Mouse (Mus musculus) spleen, postnatal 4 days (tissue): ENCODE results near the gene Zdhhc12.
A peak's percentile ranks its signal among the peaks of the same experiment; 100 is the strongest.

Experiments used
- DNase-seq, 2 experiments: peaks; one replicate each; pipeline ENCODE4 v3.0.0; 2022; ENCODE audit warnings: low spot score in 2 of 2

The Zdhhc12 gene

DNA sequence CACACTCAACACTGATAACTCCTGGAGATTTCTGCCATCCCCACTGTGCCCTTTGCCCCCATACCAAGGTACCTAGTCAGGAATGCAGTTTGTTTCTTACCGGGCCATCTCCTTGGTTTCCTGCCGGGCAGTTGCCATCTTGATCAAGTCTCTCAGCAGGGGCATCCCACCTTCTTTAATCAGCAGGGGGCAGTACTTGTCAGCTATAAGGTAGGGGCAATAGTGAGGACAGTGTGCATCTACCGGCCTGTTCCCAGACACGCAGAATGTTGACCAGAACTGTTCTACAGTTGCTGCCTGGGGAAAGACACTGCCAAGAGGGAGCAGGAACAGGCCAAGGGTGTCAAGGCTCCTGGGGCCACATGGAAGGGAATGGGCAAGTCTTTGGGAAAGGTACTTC is 6.8 kb upstream of the Zdhhc12 start:
- no peak for DNase-seq

DNA sequence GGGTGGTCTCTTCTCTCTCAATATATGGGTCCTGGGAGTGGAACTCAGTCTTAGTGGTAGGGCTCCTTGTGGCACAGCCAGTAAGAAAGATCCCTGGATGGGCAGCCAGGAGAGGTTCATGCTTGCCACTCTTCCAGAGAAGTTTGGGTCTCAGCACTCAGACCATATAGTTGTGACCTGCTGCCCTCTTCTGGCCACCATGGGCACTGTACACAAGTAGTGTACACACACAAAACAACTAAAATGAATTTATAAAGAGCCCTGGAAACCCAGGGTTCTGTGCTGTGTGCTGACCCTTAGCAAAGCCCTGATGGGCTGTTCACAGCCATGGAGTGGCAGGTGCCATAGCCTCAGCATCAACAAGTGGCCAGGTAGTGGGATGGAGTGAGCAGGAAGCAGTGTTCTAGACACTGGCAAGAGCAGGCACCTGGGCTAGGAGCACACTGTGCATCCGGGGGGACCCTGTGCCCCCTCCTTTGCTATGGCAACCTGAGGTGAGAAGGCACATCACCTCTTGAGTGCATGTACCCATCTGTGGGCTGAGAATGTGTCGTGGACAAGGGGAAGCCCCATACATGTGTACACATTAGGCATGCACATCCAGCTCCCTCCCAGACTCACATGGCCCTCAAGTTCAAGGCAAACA is 2.6 kb upstream of the Zdhhc12 start:
- DNase-seq, result peak; percentile 62 to 80

DNA sequence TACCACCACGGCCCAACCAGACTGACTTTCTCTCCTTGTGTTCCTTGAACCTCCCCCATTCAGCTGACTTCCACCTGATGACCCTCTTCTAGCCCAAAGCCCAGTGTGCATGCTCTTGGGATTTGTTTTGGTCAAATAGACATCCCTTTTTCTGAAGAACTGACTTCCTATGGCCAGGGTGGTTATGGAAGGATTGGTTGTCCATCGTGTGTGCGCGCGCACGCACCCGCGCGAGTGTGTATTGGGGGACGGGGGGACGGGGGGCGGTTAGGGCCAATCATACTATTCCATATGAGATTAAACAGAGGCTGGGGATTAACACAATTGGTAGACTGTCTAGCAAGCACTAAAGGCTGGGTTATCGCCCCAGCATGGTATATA is 750 bp upstream of the Zdhhc12 start:
- peak in 1 of 2 experiments; percentile 23 for DNase-seq

DNA sequence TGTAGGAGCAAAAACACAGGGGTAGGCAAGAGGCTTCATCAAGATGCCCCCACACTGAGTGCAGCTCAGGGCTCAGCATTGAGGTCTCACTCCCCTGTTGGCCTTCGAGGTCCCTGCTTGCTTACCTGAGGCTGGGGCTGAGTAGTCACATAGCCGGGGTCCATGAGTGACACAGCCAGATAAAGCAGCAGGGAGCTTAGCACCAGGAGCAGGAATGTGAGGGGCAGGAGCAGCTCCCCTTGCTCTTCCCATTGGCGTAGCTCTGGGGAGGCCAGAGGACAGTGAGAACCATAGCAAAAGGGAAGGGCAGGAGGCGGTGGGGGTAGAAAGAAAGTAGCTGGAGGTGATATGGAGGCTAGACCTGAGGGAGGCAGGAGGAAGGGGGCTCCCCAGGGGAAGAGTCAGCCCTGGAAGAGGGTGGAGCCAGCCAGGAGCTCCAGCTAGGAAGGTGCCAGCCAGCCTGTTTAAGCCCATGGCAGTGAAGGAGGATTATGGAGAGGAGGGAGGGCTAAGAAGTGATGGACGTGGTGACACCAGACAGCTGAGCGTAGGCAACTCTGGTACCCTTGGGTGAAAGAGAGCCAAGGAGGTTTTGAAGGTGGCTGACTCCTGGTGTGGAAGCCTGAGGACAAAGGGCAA is 1.0 kb downstream of the Zdhhc12 start:
- no peak for DNase-seq

DNA sequence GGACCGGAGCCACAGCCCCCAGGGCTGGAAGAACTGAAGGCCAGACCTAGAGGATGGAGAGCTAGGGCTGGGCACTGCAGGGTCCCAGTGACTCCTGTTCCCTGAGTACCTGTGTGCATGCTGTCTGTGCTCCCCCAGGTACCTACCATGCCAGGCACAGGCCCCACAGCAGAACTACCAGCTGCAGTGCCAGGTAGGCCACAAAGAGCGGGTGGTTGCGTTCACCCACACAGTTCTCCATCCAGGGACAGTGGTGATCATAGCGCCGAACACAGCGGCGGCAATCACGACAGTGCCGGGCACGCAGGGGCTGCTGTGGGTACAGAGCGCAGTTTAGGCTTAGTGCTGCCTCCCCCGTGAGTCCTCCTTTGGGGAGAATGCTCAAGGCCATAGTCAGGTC is 1.9 kb downstream of the Zdhhc12 start:
- DNase-seq, result no peak

DNA sequence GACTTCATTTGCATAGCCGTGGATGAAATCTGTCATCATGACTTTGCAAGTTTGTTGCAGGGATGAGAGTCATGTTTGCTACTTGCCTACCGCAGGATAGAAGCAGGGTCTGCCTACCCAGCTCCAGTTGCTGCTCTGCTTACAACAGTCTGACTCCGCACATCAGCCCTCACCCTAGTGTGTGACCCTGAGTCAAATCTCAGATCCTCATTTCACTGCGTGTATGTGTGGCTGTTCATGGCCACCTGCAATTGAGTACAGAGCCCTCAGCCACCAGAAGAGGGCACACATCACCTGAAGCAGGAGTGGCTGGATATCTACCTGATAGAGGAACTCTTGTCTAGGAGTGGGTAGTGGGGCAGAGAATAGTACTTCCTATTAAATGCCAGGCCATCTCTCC is 6.1 kb downstream of the Zdhhc12 start:
- DNase-seq, result no peak

DNA sequence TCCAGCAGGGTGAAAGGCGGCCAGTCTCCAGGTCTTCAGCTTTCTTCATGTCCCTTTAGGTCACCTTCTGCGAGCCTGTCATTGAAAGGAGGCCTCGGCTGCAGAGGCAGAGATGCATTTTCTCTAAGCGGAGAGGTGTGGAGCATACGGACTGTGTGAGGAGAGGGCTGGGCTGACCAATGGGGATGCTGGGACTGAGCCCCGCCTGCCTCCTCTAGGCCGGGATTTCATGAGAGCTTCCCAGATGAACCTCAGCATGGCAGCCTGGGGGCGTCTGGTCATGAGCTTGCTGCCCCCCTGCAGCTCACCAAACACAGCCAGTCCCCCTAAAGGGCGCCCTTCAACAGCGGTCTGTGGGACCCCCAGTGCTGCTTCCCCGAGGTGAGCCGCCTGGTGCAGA is 8.8 kb downstream of the Zdhhc12 start:
- DNase-seq, result peak in 1 of 2 experiments; percentile 12

DNA sequence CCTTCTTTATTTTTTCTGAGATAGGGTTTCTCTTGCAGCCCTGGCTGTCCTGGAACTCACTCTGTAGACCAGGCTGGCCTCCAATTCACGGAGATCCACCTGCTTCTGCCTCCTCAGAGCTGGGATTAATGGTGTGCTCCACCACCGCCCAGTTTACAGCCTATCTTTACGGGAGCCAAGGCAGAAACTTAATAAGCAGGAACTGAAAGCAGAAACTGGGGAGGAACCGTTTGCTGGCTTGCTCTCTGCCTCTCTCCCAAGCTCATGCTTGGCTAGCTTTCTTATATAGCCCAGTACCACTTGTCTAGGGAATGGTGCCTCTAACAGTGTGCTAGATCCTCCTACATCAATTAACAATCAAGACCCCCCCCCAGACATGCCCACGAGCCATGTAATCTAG is 9.3 kb downstream of the Zdhhc12 start:
- DNase-seq, result peak in 1 of 2 experiments; percentile 30

DNA sequence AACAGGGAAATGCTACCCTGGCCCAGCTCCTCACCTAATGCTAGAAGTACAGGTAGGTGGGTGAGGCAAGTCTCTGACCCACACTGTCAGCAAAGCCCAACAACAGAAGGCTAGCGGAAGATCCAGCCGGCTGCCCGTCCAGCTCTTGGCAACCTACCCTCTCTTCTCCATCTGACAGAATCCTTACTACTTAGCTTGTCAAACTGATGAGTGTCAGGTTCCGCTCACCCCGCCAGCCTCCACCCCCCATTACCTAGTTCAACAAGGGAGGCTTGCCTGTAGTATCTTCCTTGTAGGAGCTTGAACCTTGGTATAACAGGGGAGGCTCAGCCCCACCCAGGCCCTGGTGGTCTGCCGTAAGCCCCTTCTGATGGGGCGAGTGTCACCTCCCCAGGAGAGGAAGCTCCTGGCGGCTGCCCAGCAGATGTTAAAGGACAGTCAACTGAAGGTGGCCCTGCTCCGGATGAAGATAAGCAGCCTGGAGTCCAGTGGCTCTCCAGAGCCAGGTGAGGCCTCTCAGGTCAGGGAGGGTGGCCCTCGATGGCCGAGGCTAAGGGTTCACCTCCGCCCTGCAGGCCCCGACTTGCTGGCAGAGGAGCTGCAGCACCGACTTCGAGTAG is 13.2 kb downstream of the Zdhhc12 start:
- no peak for DNase-seq

DNA sequence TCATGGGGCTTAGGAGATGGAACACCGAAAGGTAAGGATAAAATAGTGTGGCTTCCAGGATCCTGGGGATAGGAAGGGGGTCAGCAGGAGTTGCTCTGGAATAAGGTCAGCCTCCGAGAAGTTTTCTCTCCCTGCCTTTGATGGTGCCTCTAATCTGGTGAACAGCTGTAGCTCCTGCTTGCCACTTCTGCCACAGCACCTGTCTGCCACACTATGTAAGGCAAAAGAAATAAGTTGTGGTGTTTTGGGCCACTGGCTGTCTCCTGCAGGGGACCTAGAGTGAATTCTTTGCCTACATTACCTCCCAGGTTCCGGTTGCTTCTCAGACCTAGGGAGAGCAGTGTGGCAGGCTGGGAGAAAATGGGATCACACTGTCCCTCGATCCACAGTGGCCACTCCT is 14.7 kb downstream of the Zdhhc12 start:
- no peak for DNase-seq

DNA sequence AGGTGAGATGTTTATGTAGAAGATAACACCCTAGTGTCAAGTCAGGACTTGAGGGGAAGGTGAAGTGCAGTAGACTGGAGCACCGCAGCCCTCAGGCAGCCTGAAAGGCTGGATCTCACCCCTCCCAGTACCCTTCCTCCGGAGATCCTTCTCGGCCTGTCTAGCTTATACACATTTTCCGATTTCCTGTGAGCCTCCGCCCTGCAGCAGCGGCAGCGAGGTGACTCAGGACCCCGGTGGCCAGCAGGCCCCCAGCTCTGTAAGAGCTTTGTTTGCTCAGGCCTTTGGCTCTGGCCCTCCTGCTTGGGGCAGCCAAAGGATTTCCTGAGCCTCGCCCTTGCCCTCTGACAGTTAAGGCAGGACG is 15.1 kb downstream of the Zdhhc12 start:
- DNase-seq, result no peak

DNA sequence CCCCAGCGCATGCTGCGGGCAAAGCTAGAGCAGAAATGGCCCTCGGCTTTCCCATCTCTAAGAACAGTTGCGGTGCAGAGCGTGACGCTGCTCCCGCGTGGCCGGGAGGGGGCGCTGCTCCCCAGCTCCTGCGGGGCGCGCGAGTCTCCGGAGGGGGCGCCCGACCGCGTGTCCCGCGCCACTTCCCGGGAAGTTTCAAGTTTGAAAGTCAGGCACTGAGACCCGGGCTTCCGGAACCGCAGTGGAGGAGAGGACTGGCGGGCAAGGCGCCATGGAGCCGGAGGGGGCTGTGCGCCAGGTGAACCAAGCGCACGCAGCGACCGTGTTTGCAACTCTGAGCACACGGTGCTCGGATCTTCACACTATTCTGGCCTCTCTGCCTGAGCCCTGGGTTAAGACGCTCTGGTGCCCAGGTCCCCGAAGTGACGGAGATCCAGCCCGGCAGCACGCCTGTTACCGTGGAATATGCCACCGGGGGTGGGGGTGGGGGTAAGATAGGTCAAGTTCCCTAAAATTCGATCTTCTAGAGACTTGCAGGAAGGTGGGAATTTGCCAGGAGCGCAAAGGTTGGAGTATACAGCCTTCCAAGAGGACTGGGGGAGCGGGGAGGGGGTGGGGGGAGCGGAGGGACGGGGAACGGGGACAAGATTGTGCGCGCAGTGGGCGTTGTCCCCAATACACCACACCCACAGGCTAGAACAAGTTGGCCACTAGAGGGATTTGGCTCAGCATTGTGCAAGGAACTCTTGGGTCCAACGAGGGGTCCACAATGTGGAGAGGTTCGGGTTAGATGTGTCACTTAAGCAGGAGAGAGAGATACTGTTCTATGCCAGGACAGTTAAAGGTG is 15.7 kb downstream of the Zdhhc12 start, which contains the start of gene Pkn3:
Gene Pkn3, plus strand, starts transcription at position 183 of the 847 bp plus-strand sequence.
- peak; percentile 80 to 95 for DNase-seq

DNA sequence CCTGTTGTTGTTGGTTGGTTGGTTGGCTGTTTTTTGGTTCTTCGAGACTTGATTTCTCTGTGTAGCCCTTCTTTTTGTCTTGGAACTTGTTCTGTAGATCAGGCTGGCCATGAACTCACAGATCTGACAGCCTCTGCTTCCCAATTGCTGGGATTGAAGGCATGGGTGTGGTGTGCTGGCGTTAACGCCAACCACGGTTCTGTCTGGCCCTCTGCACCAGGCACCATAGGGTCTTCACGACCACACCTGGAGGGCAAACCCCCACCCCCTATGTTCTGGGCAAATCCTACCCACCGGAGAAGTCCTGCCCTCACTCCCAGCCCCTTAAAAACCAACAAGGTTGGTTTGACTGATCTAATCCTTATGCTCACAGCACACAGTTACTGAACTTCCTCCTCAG is 16.5 kb downstream of the Zdhhc12 start:
- DNase-seq, result no peak

DNA sequence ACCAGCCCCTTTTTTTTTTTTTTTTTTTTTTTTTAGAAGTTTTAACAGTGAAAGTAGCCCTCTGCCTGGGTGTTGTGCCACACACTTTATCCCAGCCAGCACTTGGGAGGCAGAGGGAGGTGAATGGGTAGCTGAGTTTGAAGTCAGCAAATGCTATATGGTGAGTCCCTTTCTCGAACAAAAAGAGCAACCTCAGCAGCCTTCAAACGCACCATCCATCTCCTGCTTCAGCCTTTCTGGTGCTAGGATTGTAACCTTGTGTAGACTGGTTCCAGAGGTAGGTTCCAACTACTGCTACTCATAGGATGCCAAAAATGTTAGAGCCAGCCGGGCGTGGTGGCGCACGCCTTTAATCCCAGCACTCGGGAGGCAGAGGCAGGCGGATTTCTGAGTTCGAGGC is 17.0 kb downstream of the Zdhhc12 start:
- no peak for DNase-seq

DNA sequence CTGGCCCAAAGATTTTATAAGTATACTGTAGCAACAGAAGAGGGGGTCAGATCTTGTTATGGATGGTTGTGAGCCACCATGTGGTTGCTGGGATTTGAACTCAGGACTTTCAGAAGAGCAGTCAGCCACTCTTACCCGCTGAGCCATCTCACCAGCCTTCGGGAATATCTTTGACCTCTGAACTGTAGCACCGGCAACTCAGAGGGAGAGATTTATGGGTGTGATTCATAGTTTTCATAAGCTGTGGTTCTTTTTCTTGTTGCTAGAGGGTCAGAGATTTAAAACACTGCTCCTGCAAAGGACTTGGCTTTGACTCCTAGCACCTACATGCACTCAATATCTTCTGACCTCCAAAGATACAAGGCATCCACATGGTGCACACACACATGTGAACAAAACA is 17.8 kb downstream of the Zdhhc12 start:
- DNase-seq, result no peak

DNA sequence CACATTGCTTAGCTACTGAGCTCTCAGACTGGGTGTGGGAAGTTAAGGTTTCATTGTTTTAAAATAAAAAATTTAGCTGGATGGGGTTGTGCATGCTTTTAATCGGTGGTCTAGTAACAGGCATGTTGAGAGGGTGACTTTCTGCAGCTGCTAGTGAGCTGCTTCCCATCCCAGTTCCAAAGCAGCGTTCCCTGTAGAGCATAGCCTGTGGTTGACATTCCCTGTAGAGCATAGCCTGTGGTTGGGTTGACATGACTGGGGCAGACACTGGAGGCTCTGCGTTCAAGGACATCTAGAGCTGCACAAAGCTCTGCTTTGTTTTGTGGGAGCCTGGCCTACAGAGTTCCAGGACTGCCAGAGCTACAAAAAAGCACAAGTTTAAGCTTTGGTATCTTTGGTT is 20.2 kb downstream of the Zdhhc12 start:
- no peak for DNase-seq

DNA sequence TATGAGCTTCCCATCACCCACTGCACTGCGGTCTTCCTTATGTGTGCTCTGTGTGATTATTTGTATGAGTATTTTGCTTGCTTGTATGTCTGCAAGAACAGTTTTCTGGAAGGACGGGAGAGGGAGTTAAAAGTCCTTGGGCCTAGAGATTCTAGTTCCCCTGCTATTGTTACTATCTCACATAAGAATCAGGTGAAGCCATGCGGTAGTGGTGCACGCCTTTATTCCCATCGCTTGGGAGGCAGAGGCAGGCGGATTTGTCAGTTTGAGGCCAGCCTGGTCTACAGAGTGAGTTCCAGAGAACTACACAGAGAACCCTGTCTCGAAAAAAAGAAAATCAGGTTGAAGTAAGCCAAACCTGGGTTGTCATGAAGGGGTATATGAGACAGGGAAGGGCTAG is 20.6 kb downstream of the Zdhhc12 start:
- no peak for DNase-seq

DNA sequence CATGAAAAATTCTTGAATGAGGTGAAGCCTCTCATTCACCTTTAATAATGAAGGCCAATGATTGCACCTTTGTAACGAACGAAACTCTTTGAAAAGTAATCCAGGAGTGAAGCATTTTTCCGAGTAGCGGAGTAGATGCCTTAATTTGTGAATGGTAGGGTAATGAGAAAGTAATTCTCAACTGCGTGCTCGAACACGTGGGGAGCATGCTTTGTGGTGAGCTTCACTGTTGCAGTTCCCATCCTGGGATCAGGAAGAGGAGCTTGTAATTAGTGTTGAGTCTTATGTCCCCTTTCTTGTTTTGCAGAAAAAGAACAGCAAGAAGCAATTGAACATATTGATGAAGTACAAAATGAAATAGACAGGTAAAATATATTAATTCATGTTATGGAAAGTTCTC is 25.5 kb downstream of the Zdhhc12 start:
- no peak for DNase-seq

DNA sequence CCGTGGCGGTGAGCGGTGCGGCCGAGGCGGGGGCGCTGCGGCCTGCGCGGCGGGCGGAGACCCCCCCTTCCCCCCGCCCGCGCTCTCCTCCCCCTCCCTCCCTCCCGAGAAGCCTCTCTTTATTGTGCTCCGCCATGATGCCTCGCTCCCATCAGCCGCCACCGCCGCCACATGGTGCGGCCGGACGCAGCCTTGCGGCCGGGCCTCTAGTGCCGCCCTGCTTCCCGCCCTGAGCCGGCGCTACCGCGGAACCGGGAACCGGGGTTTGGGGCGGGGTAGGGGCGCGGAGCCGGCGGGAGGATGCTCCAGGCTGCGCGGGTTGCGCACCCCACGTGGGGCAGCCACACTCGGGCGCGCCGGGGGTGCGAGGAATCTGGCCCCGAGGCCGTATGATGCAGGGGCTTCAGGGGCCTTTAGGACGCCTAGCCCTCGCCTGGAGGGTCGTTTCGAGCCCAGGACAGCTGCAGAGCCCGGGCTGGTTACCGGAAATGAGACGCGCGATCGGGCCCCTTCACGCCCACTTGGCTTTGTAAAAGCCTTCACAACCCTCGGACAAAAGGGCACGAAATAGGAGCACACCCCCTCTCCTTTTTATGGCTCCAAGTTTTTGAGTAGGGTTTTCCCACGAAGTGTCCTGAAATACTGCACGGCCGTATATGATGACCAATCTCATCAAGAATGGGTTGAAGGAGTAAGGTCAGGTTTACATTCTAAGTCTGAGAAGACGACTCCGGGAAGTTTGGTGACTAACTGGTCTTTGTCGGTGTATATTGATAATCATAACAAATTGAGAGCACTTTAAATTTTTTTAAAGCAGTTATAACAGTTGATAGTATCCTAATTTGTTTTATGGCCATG is 26.2 kb downstream of the Zdhhc12 start:
- peak; percentile 44 to 78 for DNase-seq

DNA sequence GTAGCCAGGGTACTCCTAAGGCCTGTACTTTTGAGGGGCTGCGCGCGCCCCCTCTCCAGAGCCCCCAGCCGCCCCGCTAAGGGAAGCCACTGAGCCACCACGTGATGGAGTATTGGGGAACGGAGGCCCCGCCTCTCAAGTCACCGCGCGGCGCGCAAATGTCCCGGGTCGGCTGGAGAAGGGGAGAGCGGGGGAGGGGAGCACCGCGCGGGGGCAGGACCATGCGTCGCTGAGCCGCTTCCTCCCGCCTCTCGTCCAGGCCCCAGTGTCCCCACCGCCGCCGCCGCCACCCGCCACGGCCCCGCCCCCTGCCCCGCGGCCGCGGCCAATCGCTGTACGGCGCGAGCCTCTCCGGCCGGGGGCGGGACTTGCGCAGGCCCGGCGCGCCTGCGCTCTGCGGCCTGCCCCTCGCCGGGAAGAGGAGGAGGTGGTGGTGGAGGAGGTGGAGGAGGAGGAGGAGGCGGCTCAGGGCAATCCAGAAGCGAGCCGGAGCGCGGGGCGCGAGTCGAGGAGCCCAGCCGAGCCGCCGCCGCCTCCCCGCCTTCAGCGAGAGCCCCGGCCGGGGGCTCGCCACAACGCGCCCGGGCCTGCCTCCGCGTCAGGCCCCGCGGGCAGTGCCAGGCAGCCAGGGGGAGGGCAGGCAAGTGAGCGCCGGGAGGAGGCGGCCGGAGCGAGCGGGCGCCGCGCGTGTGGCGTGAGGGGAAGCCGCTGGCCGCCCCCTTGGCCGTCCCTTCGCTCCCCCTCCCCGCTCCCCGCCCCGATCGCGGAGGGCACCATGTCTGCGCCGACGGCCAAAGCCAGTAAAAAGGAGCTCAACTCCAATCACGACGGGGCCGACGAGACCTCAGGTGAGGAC is 27.2 kb downstream of the Zdhhc12 start:
- peak; percentile 96 to 97 for DNase-seq

DNA sequence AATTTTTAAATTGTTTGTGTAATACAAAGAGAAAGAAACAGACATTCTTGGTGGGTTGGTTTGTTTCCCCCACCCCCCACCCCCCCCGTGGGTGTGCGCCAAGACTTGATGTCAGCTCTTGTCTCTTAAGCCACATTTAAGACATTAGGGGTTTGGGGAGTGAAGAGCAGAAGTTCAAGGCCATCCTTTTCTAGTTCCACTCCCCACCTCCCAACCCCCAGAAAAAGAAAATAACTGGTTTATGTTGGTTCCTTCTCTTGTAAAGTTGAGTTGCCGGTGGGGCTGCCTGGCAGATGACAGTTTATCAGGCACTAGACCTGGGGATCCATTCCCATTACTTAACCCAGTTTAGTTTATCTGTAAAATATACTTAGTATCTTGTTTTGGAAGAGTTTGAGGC is 29.1 kb downstream of the Zdhhc12 start:
- no peak for DNase-seq
